Mouse (Mus musculus): ENCODE measurements around the gene Psmb8.

- TF ChIP-seq CTCF (IDR thresholded peaks at IDR 0.05), result no peak
- no peak for TF ChIP-seq EP300 (IDR thresholded peaks at IDR 0.05)
These were observed 18.5 kb upstream of the Psmb8 start for GRCm38 (mm10) chr17:34179019-34179418.

All from lung, postnatal 0 days (tissue).